Mouse (Mus musculus): Measurements from ENCODE around the gene Pparg.

Pparg gene

DNA sequence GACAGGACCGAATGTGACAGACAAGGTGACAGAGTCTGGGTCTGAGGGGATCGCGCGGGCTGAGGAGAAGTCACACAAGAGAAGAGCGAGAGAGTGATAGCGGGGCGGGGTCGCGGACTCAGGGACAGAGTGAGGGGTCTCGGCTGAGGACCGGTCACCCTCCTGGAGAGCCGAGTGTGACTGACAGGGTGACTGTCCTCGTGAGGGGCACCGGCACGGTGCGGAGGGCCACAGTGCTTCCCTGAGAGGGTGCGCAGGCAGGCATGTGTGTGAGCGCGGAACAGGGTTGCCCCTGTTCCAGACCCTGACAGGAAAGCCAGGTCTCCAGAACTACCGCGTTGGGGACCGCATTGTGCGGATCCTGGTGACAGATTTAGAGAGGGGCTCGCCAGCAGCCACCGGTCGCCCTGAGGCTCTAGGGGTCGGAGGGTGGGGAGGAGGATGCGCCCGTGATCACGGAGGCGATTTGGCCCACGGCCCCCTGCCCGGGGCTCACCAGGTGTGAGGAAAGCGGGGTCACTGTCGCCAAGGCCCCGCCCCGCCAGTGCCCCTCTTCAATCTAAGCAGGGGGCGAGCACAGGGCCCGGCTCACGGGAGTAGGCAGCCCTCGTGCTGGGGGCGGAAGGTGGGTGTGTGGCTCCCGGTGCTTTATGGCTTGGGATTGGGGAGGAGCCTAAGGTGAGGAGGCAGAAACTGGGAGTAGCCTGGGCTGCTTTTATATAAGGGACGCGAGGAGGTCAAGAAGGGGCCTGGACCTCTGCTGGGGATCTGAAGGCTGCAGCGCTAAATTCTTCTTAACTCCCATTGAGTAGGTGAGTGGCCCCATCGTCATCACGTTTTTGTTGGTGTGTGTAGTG is 1.1 kb downstream of the Pparg start:
- in situ Hi-C loops (cut with MseI, MboI) = no loop called here

DNA sequence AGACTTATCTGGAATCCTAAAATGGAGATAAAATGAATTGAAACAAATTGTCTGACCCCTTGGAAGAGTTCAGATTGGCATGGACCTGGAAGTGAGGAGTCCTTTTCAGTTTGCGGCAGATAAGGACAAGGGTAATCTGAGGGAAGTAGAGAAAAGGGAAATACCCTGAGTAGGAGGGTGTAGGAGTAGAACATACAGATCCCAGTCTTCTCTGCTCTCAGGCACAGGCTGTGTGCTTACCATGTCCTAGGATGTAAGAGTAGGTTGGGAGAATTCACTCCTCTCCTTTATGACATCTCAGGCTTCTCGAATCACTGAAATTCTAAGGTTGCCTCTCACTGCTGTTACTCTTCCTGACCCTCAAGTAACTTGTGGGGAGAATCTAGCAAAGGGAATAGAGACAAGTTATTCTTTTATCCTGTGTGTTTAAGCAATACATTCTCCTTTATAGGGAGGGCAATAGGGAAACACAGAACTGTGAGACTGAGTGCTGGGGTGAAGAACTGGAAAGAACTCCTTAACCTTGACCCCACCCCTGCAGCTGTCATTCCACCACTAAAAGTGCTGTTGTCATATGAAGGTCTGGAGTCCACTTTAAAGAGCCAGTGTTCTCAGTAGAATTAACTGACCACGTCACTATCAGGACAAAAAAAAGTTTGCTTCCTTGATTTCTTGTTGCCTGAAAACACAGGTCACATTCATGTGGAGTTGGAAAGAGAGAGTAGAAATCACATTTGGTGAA is 6.3 kb downstream of the Pparg start:
- in situ Hi-C loops (cut with MseI, MboI) = no loop called here

DNA sequence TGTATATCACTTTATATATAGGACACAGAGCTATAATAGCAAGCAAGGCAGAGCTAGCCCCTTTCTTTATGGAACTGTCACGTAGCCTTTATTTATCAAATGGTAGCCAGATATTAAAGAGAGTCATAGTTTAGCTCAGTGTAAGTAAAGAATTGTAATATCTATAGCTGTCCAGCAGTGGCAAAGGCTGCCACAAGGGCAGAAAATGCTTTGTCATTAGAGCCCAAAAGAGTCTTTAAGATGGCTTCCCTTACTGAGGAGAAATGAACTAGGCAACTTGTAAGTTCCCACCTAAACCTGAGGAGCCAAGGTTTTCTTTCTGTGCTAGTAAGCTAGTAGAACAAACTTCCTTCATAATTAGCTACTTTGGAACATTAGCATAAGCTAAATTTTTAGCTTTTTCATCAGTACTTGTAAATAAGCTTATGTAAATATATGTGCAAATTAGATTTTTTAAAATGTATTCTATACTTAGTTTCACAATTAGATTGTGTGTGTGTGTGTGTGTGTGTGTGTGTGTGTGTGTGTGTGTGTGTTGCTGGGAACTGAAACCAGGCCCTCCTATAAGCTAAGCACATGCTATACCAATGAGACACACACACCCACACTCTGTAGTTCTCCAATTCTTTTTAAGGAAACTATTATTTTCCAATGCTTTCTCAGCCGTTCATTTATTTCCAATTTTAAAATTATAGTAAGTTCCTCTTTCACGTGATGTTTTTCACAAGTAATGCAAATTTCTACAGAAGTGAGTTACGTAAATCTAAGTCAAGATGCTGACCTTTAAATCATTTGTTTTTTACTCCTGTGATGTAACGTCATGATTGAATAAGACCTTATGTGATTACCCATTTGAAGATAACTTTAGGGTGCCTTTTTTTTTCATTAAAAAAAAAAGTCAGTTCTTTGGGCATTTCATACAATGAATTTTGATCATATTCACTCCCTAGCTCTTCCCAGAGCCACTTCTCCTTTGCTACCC is 14.4 kb downstream of the Pparg start:
- in situ Hi-C loops (cut with MseI, MboI) = no loop called here

DNA sequence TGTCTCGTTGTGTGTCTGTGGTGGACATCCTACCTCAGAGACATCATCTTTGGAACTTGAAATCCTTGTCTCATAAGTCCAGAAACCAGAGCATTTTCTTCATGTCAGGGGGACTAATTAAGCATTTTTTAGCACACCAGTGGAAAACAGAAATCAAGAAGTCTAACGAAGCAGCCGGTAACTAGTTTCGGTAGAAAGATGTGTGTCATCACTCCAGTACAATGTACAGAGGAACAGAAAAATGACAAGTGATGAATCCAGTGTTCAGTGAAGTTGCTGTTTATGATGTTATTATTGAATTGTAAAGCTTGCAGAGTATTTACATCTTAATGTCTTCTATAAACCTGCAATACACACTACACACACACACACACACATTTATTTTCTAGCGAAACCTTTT is 19.8 kb downstream of the Pparg start:
- in situ Hi-C loops (cut with MseI, MboI) = no loop called here

DNA sequence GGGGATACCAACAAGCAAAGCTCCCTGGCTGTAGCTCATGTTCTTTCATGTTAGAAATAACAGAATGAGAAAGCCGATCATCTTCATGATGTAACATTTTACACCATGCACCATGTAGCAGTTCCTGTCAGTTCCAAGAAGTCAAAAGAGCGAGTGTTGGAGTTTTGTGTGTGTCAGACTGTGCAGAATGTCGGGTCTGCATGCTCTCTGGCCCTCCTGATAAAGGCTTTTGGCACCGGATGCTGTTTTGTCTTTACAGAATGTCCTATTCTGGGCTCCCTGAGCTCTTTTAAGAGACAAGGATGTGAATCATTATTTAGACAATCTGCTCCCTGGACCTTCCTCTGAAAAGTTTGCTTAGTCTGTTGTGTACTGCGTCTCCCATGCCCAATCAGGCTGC is 22.0 kb downstream of the Pparg start:
- in situ Hi-C loops (cut with MseI, MboI) = no loop called here

DNA sequence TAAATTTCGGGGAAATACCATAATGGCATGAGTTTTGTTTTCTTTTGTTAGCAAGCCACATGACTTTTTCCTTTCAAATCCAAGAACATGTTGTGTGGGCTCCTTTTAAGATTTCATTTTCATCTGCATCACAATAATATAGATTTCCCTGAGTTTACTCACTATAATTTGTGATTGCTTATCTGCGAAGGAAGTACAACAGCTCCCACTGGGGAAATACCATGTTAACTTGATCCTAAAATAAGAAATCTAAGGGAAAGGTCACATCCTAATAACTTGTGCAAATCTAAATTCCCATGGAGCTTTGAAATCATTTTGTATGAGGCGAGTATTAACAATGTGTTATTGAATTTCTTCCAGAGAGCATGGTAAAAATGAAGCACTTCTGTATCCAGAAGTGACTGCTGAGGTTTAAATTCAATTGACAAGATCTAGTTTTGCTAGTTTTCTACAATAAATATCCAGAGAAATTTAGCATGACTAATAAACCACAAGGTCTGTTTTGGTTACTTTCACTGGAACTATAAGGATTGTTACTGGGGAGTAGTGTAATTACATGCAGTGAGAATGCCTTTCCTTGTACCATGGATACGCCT is 29.3 kb downstream of the Pparg start:
- in situ Hi-C loops (cut with MseI, MboI) = no loop called here

DNA sequence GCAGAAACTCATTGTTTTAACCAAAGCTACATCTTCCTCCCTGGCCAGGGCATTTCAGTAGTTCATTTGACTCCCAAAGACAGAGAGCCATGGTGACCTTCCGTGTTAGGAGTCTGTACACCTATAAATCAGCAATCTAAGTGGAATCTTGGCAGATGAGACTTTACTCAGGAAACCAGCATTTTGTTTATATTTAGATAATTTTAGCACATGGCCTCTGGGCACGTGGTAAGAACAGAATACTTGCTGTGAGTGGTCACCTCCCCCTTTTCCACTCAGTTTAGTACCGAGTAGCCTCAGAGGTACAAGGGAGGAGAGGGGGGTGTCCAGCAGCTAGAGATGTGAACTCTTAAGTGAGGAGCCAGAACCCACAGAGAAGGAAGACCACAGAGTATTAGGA is 36.2 kb downstream of the Pparg start:
- in situ Hi-C loops (cut with MseI, MboI) = no loop called here

DNA sequence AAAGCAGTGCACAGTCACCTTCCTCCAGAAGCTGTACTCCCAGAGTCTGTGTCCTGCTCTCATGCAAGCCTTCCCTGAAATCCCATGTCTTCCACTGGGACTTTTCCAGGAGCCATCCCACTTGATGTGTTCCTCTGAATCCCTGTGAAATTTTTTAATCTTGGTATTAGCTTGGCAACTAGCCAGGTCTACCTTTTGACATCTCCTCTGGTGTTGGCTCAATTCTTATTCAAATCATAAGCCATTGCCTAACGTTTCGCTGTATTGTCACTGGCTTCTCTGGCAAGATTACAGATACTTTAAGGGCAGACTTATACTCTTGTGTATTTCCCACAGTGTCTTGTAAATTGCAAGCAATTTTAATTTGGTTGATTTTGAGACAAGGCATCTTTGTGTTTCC is 43.6 kb downstream of the Pparg start:
- in situ Hi-C loops (cut with MseI, MboI) = no loop called here

DNA sequence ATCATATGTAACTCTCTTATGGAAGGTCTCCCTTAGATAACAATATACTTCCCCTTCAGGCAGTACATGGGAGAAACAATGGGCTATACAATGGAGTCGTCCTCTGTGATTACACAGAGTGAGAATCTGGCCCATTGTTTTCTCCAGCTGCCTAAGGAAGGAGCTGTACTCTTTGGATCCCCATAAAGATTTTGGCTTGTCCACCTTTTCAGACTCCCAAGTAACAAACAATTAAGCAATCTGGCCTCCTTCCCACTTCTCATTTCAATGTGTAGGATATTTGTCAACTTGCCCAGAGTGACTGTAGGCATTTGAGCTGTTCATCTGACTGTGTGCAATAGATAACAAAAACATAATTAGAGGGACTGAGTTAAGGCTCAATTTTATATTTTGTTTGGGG is 50.7 kb downstream of the Pparg start:
- in situ Hi-C loops (cut with MseI, MboI) = no loop called here

DNA sequence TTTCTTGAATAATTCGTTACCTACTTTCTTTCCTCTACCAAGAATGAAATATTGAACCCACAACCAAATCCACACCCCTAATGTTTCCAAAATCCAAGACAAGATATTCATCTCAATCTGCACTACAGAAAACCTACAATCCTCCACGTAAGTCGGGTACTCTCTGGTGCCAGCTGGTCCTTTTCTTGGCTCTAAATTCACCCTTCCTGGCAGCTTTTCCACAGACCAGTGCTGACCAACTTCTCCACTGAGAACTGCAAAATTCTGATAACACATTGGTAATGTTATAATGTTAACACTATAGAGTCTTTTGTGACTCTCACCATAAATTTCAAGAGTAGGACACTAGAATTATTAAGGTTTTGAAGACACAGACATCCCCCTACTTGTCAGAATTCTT is 57.4 kb downstream of the Pparg start:
- in situ Hi-C loops (cut with MseI, MboI) = no loop called here

DNA sequence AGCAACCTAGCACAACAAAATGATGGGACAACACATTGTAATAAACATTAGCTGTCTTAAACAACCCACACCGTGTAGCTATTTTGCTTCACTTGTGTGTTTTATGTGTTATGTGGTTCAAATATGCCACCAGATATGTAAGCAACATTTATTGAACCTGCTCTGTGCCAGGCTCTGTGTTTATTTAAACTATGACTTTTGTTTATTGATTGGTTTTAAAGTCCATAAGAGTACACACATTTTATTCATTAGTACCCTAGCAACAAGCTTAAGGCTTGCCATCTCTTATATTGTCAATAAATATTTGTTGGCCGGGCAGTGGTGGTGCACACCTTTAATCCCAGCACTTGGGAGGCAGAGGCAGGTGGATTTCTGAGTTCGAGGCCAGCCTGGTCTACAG is 58.2 kb downstream of the Pparg start:
- in situ Hi-C loops (cut with MseI, MboI) = no loop called here

DNA sequence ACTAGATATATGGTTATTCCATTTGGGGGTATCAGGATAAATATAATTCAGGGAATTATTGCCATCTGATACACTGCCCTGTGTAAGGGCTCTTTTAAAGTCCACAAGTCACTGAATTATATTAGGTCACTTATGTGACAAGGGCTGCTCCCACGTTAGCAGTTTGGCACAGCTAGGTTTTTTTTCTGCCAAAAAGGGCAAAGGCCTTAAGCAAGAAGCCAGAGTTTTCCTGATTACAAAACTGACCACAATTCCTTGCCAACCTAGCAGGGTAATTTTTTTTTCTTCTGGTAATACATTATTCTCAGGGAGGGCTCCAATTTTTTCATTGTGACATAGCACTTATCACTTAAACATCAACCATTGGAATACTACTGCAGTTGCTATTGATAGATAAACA is 60.2 kb downstream of the Pparg start:
- in situ Hi-C loops (cut with MseI, MboI) = no loop called here

DNA sequence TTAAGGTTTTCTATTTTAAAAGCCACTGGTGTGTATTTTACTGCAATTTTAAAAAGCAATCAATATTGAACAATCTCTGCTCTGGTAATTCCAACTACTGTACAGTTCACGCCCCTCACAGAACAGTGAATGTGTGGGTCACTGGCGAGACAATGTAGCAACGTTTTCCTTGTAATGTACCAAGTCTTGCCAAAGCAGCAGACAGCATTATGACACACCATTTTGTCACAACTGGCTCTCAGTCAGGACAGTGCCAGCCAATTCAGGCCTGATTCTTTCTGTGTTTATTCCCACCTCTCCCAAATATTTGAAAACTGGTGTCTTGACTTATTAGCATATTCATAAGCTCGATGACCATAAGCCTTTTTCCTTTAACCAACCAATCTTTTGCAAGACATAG is 60.9 kb downstream of the Pparg start:
- in situ Hi-C loops (cut with MseI, MboI) = no loop called here

DNA sequence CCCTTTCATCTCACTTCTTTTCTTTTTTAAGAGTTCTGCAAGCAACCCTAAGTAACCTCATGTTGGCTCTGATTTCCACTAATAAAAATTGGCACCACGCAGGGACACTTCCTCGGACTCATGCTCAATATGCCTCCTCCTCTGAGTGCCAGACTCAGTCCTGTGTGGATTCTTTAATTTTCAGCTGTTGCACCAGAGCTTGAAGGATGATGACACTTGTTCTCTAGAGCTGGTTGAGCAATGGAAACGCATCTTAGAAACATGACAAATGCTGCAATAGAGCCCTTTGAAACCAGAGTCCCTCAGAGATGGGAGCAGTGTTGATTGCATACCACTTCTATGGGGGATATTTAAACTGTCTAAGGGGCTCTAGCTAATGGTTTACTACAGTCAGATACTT is 63.7 kb downstream of the Pparg start:
- in situ Hi-C loops (cut with MseI, MboI) = no loop called here

DNA sequence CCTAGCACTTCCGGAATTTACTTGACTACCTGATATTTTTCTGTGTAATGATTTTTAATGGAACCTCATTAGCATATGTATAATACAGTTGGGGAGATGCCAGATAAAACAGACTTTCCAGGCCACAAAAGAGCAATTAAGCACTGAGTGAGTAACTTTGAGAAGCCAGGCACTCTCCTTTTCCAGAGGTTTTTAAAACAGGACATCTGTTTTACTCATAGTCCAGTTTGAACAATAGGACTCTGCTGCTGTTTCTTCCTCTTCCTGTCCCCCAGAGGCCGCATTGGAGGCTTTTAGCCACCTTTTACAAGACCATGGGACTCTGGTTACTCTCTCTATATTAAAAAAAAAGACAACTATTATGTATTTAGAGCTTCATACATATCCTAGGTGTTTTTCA is 72.0 kb downstream of the Pparg start:
- in situ Hi-C loops (cut with MseI, MboI) = no loop called here

DNA sequence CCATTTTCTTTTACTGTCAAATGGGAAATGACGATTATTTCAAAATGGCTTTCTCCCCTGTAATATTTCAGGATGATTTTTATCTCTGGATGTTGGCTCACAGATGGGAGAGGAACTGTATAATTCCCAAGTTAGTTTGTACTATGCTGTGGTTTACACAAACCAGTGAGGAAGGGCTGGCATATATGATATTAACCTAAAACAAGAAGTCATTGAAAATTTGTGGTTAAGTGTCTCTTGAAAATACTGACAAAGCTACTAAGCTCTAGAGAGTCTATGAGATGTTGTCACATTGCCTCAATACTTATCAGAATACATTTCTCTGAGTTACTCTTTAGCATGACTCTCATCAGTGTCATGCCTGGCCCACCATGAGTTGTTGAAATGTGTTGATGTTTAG is 73.3 kb downstream of the Pparg start:
- in situ Hi-C loops (cut with MseI, MboI) = no loop called here

DNA sequence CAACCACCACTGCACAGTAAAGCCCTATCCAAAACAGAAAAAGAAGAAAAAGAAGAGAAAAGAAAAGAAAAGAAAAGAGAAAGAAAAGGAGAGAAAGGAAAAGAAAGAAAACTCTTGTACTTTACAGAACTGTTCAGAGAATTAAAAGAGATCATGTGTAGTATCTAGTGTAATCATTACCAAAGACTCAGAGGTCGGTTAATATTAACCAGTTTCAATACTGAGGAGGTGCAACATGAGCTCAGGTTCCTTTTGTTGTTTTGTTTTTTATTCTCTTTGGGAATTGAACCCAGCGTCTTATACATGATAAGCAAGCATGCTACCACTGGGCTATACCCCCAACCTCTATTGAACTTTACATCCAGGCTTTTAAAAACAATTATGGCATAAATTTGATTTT is 74.1 kb downstream of the Pparg start:
- in situ Hi-C loops (cut with MseI, MboI) = no loop called here

DNA sequence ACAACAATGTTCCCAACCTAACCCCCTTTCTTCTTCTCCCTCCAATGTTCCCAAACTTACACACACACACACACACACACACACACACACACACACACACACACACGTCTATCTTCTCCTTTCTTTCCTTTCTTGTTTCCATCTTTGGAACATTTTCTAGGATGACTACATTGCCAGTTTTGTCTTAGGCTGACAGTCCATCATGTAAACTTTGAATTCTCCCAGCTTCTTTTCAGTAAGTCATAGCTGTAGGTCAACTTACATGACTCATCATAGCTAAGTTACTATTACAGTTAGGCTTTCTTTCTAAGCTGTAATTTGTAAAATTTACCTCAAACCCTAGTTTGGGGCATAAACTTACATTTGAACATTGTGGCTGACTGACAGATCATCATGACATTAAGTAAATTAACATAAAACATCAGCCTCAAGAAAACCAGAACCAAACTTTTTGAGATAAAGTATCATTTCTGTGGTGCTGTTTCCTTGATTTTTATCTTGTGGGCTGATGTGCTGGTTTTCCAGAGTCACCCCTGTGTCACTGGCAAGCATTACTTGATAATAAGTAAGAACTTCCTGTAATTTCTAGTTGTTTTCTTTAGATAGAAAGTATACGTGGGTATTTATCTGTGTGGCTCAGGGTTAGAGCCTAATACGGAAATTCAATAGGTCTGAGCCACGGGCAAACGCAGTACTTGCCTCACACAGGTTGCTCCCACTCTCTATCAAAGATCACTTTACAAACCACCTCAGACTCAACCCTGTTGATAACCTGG is 79.7 kb downstream of the Pparg start:
- in situ Hi-C loops (cut with MseI, MboI) = no loop called here

DNA sequence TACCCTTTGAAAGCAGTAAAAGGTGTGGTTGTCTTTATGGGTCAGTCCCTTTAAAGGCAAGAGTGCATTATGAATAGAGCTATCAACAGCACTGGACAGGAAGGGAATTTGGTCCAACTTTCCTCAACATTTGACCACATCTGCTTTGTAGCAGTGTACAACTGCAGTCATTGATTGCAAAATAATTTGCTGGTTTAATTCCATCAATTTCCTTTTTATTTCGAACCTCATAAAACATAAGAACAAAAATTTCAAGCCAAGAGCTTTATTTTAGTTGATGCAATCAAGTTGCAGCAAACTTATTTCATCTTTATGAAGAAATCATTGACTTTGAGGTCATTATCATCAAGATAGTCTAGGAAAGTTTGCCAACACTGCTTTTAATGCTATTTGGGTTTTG is 91.8 kb downstream of the Pparg start:
- in situ Hi-C loops (cut with MseI, MboI) = no loop called here

DNA sequence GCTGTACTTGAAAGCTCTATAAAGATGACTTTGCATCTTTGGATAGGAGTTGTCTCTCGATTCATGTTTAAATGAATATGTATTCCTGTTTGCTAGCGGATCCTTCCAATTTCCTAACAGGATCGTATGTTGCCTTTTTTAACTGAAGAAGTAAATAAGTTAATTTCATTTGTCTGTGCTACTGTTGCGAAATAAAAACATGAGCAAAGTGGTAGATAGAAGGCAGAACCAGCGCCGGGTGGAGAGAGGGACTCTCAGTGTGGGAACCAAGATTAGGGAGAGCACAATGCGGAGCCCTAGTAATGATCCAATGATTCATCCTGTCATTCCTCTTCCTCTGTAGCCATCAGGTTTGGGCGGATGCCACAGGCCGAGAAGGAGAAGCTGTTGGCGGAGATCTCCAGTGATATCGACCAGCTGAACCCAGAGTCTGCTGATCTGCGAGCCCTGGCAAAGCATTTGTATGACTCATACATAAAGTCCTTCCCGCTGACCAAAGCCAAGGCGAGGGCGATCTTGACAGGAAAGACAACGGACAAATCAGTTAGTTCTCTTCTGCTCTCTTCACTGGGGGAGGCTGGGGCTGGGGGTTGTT is 102.1 kb downstream of the Pparg start:
- in situ Hi-C loops (cut with MseI, MboI) = no loop called here

DNA sequence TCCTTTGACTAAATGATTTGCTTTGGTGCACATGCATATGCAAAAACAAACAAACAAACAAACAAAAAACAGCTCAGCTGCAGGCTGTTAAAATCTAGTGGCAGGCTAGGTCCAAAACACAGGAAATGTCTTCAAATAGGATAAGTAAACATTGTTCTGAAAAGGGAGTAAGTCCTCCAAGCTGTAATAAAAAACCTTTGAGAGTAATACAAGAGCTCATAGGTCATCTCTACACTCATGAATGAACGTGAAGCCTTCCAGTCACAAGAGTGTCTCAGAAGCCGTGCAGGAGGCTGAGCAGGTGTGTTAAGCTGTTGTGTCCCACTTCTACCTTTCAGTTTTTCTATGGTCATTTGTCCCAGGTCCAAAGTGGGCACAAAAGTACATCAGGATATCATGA is 102.6 kb downstream of the Pparg start:
- in situ Hi-C loops (cut with MseI, MboI) = no loop called here
